Mouse (Mus musculus) brain, embryonic 14.5 days (tissue): ENCODE results near the gene Atp6v0a1.

Experiments
- CTCF ChIP-seq: fragments of 200-500 bp; IDR thresholded peaks from 2 replicates; pipeline ENCODE4 v1.5.1; 2012; ENCODE audit warnings: inconsistent platforms, mild to moderate bottlenecking, moderate library complexity, borderline replicate concordance; ENCODE audit not compliant: insufficient read depth, insufficient read length; ENCODE audit errors: extremely low read depth
- POLR2A ChIP-seq: fragments of 200-500 bp; IDR thresholded peaks from 2 replicates; pipeline ENCODE4 v1.6.1; 2012; ENCODE audit warnings: mild to moderate bottlenecking, inconsistent platforms, borderline replicate concordance; ENCODE audit not compliant: poor library complexity, insufficient read depth, insufficient read length, severe bottlenecking; ENCODE audit errors: extremely low read depth

DNA sequence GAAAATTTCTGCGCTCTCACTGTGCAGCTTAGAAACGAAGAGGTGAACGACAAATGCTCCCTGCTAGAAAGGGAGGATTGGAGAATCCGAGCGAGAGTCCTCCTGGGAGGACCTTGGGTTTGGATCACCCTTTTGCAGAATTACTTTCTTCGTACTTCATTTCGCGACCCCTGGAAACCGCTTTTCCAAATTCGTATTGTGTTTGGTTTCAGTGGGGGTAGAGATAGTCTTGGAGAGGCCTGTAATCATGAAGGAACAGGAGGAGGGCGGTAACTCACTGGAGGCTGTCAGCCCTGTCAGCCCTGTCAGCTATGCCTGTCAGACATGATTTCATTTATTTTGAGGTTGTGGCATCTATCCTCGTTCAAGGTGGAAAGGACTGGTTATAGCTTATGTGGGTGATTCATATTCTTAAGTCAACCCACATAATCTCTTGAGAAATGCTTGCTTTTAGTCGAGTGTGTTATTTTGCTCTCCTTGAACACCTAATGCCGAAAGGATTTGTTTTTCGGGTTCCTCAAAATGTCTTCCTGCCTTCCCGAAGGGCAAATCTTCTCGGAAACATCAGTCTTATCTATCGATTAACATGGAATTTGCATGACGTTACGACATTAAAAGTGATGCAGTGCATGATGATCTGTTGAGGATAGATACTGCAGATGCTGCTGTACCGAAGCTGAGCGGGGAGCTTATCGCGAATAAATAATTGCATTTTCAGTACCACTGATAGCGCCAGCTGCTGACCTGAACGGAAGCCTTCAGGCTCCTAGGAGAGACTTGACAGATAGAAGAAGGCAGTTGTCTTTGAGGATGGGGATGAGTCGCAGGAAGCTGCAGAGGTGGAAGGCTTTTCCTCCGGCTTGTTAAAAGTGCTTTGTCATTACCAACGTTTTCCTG is 884 bp downstream of the Atp6v0a1 start:
- TF ChIP-seq POLR2A (no peak), CTCF (peak; percentile 6; the same call in 1 of the 2 replicates)
